Mouse (Mus musculus): ENCODE results near the gene Fbln2.
A peak's percentile ranks its signal among the peaks of the same experiment; 100 is the strongest.

Gene Fbln2

GRCm38 (mm10) chr6:91226058-91226457, 13.8 kb downstream of the Fbln2 start:
- DNase-seq (ENCODE audit: extremely low read depth, low read depth, low spot score), result no peak

GRCm38 (mm10) chr6:91228980-91229379, 16.7 kb downstream of the Fbln2 start:
- no peak for DNase-seq (ENCODE audit: extremely low read depth, low read depth, low spot score)

GRCm38 (mm10) chr6:91231000-91231399, 18.7 kb downstream of the Fbln2 start:
- DNase-seq (ENCODE audit: extremely low read depth, low read depth, low spot score), result no peak

GRCm38 (mm10) chr6:91231523-91231922, 19.3 kb downstream of the Fbln2 start:
- no peak for DNase-seq (ENCODE audit: extremely low read depth, low read depth, low spot score)

GRCm38 (mm10) chr6:91233011-91233410, 20.8 kb downstream of the Fbln2 start:
- no peak for DNase-seq (ENCODE audit: extremely low read depth, low read depth, low spot score)

- no peak for DNase-seq (ENCODE audit: extremely low read depth, low read depth, low spot score)
These were observed 21.3 kb downstream of the Fbln2 start for GRCm38 (mm10) chr6:91233424-91234015.

- no peak for DNase-seq (ENCODE audit: extremely low read depth, low read depth, low spot score)
These were observed 23.8 kb downstream of the Fbln2 start for GRCm38 (mm10) chr6:91236006-91236405.

- DNase-seq (ENCODE audit: extremely low read depth, low read depth, low spot score), result no peak
These were observed 24.2 kb downstream of the Fbln2 start for GRCm38 (mm10) chr6:91236429-91236828.

- DNase-seq (ENCODE audit: extremely low read depth, low read depth, low spot score), result no peak
These were observed 25.0 kb downstream of the Fbln2 start for GRCm38 (mm10) chr6:91237273-91237672.

GRCm38 (mm10) chr6:91240537-91240936, 28.3 kb downstream of the Fbln2 start:
- DNase-seq (ENCODE audit: extremely low read depth, low read depth, low spot score), result no peak

GRCm38 (mm10) chr6:91240964-91241363, 28.7 kb downstream of the Fbln2 start:
- no peak for DNase-seq (ENCODE audit: extremely low read depth, low read depth, low spot score)

- DNase-seq (ENCODE audit: extremely low read depth, low read depth, low spot score), result no peak
These were observed 31.1 kb downstream of the Fbln2 start for GRCm38 (mm10) chr6:91243395-91243794.

- DNase-seq (ENCODE audit: extremely low read depth, low read depth, low spot score), result no peak
These were observed 32.1 kb downstream of the Fbln2 start for GRCm38 (mm10) chr6:91244331-91244730.

GRCm38 (mm10) chr6:91245331-91245730, 33.1 kb downstream of the Fbln2 start:
- no peak for DNase-seq (ENCODE audit: extremely low read depth, low read depth, low spot score)

- no peak for DNase-seq (ENCODE audit: extremely low read depth, low read depth, low spot score)
These were observed 35.1 kb downstream of the Fbln2 start for GRCm38 (mm10) chr6:91247343-91247742.

GRCm38 (mm10) chr6:91248627-91249026, 36.4 kb downstream of the Fbln2 start:
- DNase-seq (ENCODE audit: extremely low read depth, low read depth, low spot score), result no peak

GRCm38 (mm10) chr6:91249797-91250196, 37.5 kb downstream of the Fbln2 start:
- DNase-seq (ENCODE audit: extremely low read depth, low read depth, low spot score), result no peak

- DNase-seq (ENCODE audit: extremely low read depth, low read depth, low spot score), result no peak
These were observed 47.3 kb downstream of the Fbln2 start for GRCm38 (mm10) chr6:91259440-91260120.

GRCm38 (mm10) chr6:91260347-91260986, 48.2 kb downstream of the Fbln2 start:
- peak; percentile 28 for DNase-seq (ENCODE audit: extremely low read depth, low read depth, low spot score)

- no peak for DNase-seq (ENCODE audit: extremely low read depth, low read depth, low spot score)
These were observed 48.7 kb downstream of the Fbln2 start for GRCm38 (mm10) chr6:91260987-91261367.

GRCm38 (mm10) chr6:91265616-91266015, 53.4 kb downstream of the Fbln2 start:
- DNase-seq (ENCODE audit: extremely low read depth, low read depth, low spot score), result no peak

GRCm38 (mm10) chr6:91266647-91267046, 54.4 kb downstream of the Fbln2 start:
- DNase-seq (ENCODE audit: extremely low read depth, low read depth, low spot score), result no peak
